Mouse (Mus musculus) kidney, adult 9 months (tissue): ENCODE results near the gene Dhx16.

Source experiments
- DNase-seq: peaks from one replicate; pipeline ENCODE4 v3.0.0; 2022

The Dhx16 gene

DNA sequence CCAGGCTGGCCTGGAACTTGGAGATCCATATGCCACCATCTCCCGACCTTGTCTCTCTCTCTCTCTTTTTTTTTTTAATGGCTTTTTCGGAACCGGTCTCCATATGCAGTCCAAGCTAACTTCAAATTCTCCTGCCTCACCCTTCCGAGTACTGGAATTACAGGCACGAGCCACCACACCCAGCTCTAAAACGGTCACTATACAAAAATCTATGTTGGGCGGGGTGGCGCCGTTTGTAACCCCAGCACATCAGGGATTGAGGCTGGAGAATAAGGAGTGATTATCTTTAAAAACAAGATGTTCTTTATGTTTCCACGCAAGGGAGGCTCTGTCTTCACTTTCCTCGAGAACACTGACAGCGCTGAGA is 18.8 kb upstream of the Dhx16 start:
- no peak for DNase-seq

DNA sequence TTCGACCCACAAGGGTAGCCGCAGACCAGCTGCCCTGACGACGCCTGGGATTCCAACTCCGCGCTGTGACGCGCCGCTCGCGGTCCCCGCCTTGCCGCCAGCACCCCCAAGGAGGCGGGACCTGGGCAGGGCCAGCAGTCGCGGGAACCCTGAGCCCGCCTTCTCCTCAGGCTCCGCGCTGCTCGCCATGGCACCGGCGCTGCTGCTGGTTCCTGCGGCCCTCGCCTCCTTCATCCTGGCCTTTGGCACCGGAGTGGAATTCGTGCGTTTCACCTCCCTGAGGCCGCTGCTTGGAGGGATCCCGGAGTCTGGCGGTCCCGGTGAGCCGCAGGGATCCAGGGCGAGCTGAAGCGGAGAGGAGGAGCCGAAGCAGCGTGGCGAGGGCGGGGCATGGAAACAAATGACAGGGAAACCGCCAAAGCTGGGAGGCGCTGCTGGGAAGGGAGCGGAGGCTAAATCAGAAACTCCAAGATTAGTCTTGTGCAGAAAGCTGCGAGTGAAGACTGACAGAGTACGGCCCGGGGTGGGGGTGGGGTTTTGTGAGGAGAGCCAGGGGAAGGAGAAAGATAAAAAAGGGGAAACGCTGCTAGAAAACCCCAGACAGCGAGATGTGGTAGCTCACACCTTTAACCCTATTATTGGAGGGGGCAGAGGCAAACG is 18.3 kb upstream of the Dhx16 start, which contains the start of gene Nrm:
Gene Nrm, plus strand, starts transcription at position 121 of the 660 bp plus-strand sequence.
- DNase-seq = peak; percentile 89

DNA sequence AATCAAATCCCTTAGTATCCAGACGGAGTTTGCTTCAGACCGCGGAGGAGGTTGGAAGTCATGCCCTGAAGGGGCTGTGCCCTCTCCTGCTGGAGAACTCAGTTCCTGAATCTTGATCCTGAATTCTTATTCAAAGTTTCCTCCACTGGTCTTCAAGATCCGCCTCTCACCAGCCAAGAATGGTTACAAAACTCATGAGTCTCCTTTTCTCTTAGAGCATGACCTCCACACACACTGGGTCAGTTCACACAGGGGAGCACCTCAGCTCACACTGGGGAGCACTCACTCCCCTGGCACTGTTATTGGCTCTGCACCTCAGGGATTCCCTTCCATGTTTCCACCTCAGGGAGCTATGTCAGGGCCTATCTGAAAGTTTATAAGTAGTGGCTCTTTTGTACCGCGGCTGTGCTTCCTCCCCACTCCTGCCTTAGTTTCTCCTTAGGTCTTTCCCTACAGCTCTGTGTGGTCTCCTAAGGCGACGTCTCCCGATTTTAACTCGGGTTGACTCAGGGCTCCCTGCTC is 14.7 kb upstream of the Dhx16 start:
- no peak for DNase-seq

DNA sequence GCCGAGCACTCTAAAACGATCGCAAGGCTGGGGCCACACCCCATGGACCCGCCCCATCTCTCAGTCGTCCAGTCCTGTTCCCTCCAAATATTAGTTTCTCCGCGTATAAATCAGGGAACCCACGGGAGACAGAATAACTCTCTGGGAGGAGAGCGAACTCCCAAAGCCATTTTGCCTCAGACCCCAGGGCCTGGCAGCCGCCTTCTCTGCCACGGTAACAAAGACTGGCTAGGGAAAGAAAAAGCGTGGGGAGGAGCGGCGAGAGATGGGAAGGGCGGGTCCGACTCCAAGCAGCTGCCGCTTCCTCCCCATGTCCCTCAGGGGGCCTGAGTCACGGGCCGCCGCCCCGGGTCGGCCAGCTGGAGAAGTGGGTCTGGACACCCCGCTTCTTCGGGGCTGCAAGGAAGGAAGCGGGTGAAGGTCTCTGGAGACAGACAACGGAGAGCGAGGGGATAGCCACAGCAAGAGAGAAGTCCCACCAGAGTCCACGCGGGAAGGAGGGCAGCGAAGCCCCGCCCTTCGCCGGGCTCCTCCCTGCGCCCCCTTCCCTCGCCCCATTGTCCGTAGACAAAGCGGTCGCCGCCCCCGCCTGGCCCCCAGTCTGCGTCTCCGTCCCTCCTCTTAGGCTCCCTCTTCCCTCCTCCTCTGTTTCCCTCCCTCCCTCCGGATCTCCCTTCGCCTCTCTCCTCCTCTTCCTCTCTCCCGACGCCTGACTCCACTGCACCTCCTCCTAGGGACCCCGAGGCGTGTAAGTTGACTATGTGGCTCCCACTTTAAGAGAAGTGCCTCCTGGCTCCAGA is 13.9 kb upstream of the Dhx16 start, which contains the start of gene Ppp1r18:
Gene Ppp1r18, plus strand, starts transcription at position 113 of the 800 bp plus-strand sequence.
- DNase-seq = peak; percentile 53

DNA sequence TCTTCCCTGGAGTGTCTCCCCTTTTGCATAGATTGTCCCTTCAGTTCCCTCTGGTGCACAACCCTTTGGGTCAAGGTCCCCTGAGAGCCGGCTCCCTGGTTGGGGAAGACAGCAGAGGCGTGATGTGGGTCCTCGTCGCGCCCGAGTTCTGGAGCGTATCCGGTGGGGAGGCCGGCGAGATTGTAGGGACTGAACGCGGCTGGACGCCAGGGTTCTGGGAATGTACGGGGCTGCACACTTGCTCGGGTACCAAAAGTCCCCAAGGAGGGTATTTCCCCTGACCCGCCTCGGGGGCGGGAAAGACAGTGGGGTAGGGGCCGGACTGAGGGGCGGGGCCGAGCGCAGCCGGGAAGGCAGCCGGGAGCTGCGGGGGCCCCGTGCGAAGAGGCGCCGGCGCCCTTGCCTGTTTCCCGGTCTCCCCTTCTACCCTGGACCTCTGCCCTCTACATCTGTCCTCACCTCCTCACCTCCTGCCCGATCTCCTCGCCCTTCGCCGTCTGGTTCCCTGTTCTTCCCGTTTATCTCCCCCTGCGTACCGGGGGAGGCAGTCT is 13.3 kb upstream of the Dhx16 start:
- DNase-seq = peak; percentile 51

DNA sequence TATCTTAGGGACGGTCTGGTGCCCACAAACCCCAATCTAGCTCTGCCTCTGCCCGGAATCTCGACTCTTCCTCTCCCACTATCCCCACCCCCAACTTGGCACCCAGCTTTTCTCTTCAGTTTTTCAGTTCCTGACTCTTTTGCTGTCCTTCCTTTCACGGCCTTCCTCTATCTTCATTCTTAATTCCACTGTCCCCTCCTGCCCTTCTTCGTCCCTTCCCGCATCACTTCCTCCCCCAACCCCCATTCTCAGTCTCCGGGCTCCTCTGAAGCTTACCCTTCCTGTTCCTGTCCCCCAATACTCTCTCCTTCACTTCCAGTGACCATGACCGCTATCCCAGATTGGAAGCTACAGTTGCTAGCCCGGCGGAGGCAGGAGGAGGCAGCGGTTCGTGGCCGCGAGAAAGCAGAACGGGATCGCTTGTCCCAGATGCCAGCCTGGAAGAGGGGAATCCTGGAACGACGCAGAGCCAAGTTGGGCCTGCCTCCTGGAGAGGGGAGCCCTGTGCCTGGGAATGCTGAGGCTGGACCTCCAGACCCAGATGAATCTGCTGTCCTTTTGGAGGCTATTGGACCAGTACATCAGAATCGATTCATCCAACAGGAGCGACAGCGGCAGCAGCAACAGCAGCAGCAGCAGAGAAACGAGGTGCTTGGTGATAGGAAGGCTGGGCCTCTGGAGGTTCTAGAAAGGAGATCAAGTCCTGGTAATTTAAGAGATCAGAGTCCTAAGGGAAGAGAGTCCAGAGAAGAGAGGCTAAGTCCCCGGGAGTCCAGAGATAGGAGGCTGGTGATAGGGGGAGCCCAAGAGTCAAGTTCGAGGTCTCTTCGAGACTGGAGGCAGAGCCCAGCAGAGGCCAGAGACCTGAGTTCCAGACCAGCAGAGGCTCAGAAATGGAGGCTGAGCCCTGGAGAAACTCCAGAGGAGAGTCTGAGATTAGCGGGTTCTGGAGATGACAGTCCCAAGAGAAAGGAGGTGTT is 12.4 kb upstream of the Dhx16 start:
- DNase-seq = peak; percentile 51

- no peak for DNase-seq
Measured at GRCm38 (mm10) chr17:35868165-35868820, 11.3 kb upstream of the Dhx16 start.

- no peak for DNase-seq
Measured at GRCm38 (mm10) chr17:35868961-35869345, 10.7 kb upstream of the Dhx16 start.

DNA sequence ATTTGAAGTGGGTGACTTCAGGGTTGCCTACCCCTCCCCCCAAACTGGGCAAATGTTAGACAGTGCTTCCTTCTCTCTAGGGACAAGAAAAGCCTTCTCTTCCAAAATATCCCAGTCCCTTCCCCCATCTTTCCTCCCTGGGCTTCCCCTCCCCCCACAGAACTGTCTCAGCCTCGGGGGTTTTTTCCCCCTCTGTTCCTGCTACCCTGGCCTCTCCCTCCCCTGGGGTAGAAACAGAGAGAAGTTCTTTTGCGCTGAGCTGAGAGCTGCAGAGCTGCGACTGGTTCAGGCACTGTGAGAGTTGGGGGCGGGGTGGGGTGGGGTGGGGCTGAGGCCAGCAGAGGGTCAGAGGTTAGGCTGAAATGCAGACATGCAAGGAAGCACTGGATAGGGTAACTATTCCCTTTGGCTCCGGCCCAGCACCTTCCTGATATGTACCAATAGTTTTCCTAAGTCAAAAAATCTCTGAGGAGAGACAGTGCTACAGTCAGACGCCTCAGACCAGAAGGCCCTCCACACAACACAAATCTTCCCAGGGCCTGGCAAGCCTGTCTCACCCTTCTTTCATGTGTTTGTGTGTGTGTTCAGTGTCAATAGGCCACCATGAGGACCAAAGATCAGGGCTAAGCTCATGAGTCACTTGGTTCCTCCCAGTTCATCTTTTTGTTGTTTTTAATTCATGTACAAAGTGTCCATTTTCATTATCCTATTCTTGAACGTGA is 10.1 kb upstream of the Dhx16 start:
- no peak for DNase-seq

DNA sequence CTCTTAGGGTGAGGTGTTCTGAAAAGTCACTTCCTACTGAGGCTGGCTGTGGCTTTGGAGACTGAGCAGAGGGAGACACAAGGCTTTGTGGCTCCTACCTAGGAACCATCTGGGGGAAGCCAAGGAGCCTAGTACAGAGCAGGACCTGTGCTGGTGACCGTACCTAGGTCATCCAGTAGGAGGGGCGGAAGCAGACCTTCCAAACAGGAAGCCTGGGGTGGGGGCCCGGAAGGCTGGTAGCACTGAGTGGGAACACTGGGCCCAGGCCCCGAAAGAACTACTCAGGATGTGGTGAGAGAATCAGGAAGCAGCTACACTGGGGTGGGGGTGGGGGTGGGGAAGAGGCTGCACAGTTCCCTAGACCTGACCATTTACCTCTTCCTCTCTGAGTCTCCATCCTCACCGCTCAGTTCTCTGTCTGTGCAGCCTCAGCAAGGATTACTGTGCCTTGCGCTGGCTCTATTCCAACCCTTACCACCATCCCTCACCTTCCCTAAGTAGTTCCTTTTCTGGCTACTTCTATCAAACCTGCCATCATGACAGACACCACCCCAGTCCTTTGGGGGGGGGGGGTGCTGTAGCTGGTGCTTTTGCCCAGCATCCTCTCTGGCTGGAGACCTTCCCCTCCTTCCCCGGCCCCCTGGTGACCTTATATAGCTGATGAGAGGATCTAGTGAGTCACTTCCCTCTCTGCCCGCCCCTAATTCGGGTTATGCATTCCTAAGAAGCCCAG is 9.3 kb upstream of the Dhx16 start:
- peak; percentile 66 for DNase-seq

DNA sequence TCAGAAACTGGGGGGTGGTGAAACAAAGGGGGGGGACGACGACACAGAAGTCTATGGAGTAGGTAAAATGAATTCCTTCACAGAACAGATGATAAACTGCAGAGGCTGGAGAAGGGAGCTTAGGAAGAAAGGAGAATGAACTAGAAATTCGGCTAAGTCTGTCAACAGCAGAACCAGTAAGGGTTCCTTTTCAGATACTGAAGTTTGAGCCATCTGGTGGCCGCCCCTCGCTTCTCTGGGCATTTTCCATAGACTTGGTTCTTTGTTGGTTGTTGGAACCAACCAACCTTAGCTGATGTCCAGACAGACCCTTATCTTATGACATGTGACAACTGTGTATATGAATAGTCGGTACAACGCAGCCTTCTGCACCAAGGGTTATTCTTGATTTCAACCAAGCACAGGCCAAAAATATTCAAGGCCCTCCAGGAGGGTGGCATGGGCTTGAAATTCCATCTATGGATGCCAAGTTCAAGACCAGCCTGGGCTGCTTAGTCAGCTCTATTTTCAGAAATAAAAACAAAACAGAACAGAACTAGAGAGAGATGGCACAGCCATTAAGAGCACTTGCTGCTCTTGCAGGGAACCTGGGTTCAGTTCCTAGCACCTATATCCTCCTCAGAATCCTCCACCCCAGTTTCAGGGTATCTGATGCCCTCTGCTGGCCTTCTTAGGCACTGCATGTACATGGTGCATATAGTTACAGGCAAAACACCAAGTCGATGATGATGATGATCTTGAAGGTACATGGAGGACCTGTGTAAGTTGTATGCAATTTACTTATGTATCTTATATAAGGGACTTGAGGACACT is 8.5 kb upstream of the Dhx16 start:
- no peak for DNase-seq

DNA sequence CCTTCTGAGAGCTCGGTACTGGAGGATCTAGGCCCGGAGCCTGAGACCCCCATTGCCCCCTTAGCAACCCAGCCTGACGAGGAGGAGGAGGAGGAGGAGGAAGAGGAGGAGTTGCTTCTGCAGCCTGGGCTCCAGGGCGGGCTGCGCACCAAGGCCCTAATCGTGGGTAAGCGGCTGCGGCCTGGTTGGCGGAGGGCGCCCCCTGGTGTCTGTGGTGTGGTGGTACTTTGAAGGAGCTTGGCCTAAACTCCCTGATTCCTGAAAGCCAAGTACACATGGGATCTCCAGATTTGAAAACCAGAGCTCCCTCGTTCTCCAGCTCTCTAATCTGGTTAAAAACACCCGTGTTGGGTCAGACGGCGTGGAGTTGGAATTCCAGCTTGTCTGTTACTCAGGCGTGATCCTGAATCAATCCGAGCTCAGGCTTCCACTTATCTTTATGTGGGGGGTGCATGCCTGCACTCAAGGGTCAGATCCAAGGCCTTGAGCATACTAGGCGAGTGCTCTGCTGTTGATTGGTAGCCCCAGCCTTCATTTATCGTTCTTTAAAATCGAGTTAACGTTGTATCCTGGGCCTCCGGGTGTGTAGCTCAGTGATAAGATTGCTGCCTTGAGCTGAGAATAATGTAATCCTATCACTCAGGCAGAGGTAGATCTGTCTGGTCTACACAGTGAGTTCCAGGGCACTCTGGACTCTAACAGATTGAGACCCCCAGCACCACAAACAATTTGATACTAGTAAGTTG is 5.7 kb upstream of the Dhx16 start:
- DNase-seq = peak; percentile 86

DNA sequence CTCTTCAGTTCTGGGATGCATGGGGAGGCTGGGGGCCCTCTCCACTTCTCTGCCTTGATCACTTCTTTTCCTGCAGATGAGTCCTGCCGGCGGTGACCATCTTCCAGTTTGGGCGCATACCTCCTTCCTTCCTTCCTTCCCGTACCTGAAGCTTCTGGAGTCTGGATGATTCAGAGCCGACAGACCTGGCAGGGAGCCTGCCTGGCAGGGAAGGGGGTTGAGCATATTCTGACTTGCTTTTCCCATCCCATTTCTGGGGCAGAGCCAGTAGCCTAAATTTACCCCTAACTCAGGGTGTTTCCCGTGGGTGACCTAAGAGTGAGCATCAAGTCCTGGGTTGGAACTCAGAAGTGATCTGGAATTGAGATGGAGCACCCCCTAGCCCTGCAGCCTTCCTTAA is 4.9 kb upstream of the Dhx16 start:
- DNase-seq = peak; percentile 46

GRCm38 (mm10) chr17:35882924-35883323 is 3.3 kb downstream of the Dhx16 start:
- DNase-seq = no peak

DNA sequence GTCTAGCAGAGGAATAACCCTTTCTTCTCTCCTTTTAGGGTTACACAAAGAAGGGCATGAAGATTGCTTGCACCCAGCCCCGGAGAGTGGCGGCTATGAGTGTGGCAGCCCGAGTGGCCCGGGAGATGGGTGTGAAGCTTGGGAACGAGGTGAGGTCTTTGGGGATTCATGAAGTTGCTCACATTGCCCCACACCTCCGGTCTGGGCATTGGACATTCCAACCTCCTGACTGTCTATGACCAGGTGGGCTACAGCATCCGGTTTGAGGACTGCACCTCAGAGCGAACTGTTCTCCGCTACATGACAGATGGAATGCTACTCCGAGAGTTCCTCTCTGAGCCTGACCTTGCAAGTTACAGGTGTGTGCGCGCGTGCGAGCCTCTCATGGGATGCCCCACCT is 4.2 kb downstream of the Dhx16 start:
- DNase-seq = no peak

DNA sequence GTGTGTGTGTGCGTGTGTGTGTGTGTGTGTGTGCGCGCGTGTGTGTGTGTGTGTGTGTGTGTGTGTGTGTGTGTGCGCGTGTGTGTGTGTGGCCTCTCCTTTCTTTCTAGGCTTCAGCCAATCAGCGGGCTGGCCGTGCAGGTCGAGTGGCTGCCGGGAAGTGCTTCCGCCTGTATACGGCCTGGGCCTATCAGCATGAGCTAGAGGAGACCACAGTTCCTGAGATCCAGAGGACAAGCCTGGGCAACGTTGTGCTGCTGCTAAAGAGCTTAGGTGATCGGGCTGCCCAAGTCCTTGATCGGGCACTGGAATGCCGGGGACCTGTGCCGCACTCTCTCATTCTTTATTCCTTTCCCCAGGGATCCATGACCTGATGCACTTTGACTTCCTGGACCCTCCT is 8.1 kb downstream of the Dhx16 start:
- no peak for DNase-seq

DNA sequence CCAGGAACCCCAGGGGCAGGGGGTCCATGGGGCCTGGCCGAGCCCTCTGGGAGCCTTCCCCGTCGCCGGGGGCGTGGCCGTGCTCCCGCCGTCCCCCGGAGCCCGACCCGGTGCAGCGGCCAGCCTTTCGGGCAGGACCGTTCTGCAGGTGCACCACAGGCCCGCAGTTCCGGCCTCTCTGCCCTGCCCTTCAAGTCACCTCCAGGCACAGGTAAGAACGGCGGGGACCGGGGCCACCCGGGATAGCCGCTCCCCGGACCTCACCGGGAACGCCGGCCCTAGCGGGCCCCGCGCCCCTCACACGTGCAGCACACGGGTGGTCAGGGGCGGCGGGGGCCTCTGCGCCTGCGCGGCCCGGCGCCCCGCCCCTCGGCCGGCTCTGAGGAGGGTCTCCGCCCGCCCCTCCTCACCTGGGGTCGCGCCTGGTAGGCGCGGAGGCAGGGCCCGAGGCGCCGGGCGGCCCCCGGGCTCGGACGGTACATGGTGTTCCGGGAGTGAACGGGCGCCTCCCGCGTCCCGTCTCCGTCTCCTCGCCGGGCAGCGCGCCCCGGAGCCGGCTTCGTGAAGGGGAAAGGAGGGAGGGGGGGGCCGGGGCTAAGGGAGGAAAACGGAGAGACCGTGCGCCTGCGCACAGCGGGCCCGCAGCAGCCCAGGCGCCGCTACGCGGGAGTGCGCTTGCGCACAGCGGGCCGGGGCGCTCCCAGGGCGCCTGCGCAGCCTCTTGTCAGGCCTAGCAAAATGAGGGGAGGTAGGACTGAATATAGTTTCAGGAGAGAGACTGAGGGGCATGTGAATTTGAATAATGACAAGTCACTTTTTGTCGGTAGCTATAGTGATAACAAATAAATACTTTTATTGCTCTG is 17.4 kb downstream of the Dhx16 start, which contains the start of gene 2310061I04Rik:
Gene 2310061I04Rik, minus strand, starts transcription at position 651 of the 863 bp plus-strand sequence.
- peak; percentile 94 for DNase-seq
